Mouse (Mus musculus): ENCODE measurements at regions not wholly inside any gene's neighbourhood (a gene's known extent, or its start where the extent isn't known, plus 50 kb on each side); places are given as distances from the start of the nearest gene placed in this dataset.
A peak's percentile ranks its signal among the peaks of the same experiment; 100 is the strongest.

DNA sequence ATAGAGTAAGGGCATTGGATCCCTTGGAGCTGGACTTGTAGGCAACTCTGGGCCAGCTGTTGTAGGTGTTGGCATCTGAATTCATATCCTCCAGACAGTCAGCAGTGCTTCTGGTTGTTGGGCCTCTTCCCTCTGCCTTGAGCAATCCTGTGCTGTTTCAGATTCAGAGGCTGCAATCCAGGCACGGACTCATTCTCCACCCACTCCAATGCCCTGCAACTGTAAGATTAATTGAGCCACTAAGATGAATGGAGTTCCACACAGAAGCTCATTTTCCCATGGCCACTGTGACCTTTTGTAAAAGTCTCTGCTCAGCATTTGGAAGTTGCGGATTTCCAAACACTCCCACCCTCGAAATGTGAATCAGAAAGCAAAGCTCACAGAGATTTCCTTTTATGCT is 65.7 kb upstream of the Wdr11 start:
- Histone ChIP-seq H3K9ac (no peak overlapping the region), H3K27me3 (ENCODE audit: insufficient read depth, low read length) (no peaks in the 10 kb centered on the region), H3K27ac (ENCODE audit: low read depth) (no peak overlapping the region), H3K4me3 (ENCODE audit: low read depth, low read length) (no peak overlapping the region), H3K9me3 (ENCODE audit: low read depth, low read length) (no peaks in the 10 kb centered on the region), H3K4me2 (no peak overlapping the region), H3K4me1 (ENCODE audit: insufficient read depth) (no peaks in the 10 kb centered on the region), H3K36me3 (ENCODE audit: insufficient read depth) (no peaks in the 10 kb centered on the region)
- ATAC-seq (ENCODE audit: insufficient read depth) (no peak), DNase-seq (peak; percentile 1)
- no peak for TF ChIP-seq CTCF (IDR thresholded peaks at IDR 0.05; ENCODE audit: low read depth)
- WGBS: 34% methylated on average over 3 of the region's 3 CpGs

DNA sequence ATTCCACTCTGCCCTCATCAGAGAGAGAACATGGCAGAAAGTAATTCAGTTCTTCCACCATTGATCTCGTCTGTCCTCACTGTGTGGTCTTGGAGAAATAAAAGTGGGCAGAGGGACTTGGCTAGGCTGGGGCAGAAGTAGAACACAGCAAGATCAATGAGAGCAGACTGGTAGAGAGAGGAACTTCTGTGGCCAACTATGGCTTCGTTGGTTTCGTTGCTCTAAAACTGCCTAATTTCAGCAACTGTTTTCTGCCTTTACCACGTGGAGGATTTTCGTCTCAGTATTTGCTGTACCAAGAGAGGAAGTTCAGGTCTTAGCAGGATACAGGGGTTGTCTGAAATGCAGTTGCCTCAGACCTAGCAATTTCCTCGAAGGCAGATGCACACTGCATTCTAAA is 63.4 kb upstream of the Wdr11 start:
- 54% methylated on average over 6 of the region's 6 CpGs for WGBS
- Histone ChIP-seq H3K4me1 (ENCODE audit: insufficient read depth) (no peaks in the 10 kb centered on the region), H3K36me3 (ENCODE audit: insufficient read depth) (no peaks in the 10 kb centered on the region), H3K9me3 (ENCODE audit: low read depth, low read length) (no peaks in the 10 kb centered on the region), H3K9ac (no peak overlapping the region), H3K4me2 (no peak overlapping the region), H3K27ac (ENCODE audit: low read depth) (no peak overlapping the region), H3K27me3 (ENCODE audit: insufficient read depth, low read length) (no peaks in the 10 kb centered on the region), H3K4me3 (ENCODE audit: low read depth, low read length) (no peak overlapping the region)
- DNase-seq (no peak), ATAC-seq (ENCODE audit: insufficient read depth) (no peak)
- no peak for TF ChIP-seq CTCF (IDR thresholded peaks at IDR 0.05; ENCODE audit: low read depth)

GRCm38 (mm10) chr7:129533366-129533905 is 58.2 kb upstream of the Wdr11 start:
- TF ChIP-seq CTCF (IDR thresholded peaks at IDR 0.05; ENCODE audit: low read depth): no peak
- H3K9ac ChIP-seq: no peak overlapping the region
- ATAC-seq (ENCODE audit: insufficient read depth) (no peak), DNase-seq (no peak)
- 81% methylated on average over 6 of the region's 6 CpGs for WGBS
- no peak overlapping the region for H3K27ac ChIP-seq (ENCODE audit: low read depth)
- no peak overlapping the region for H3K4me2 ChIP-seq
- H3K4me3 ChIP-seq (ENCODE audit: low read depth, low read length): no peak overlapping the region
- no peaks in the 10 kb centered on the region for H3K4me1 ChIP-seq (ENCODE audit: insufficient read depth)
- no peaks in the 10 kb centered on the region for H3K9me3 ChIP-seq (ENCODE audit: low read depth, low read length)
- no peaks in the 10 kb centered on the region for H3K36me3 ChIP-seq (ENCODE audit: insufficient read depth)
- no peaks in the 10 kb centered on the region for H3K27me3 ChIP-seq (ENCODE audit: insufficient read depth, low read length)

Data from lung, embryonic 14.5 days (tissue).